10 mouse cellular contexts compared by ENCODE assay signal in the genomic region with DNA sequence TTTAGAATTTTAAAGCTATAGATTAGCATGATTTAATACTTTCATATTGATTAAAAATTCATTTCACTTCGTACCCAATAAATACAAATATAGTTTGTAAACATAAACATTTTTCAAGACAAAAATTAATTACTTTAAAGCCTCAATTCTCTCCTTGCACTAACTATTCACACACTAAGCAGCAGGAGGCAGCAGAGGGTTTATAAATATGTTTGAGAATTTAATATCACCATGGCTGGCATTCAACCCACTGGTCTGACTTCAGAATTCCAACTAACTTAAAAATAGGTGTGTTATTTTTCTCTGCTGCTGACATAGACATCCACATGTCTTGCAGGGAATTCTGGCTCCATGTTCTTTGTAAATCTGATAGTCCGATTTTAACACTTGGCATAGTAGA. TPM values are rescaled to one million over a fixed set of nuclear protein-coding genes. Genes with fewer than 3 reads are reported as not detected.
DNase-seq lines count a peak whose midpoint lies in the region; ATAC-seq and TF ChIP-seq lines count a peak whose summit lies in the region.
"Had no signal": no experiment of that assay in that cellular context is flagged by ENCODE, and none has a peak within 500 bp of the region (broad histone marks: within the 10 kb centered on the region; RNA-seq: fewer than 3 reads in every experiment).

No protein-coding gene starts in this region.

- H3K4me3 ChIP-seq in heart, postnatal 0 days (ENCODE audit: low read depth, low read length) = no peak overlapping the region
- H3K4me3 ChIP-seq in heart, embryonic 10.5 days = no peak overlapping the region
- no peak overlapping the region for H3K4me3 ChIP-seq in thymus, adult 2 months (ENCODE audit: control insufficient read depth, insufficient read depth, low read length)
- no peak overlapping the region for H3K4me3 ChIP-seq in embryonic facial prominence, embryonic 11.5 days (ENCODE audit: low read depth, low read length)
- H3K4me3 ChIP-seq in stomach, postnatal 0 days (ENCODE audit: low read depth, low read length) = no peak overlapping the region
- H3K4me3 ChIP-seq: megakaryocyte, embryonic 14.5 days had no signal

- peak; percentile 87 for DNase-seq in heart, postnatal 0 days (ENCODE audit: low spot score)
- no peak for DNase-seq in heart, embryonic 10.5 days (ENCODE audit: low spot score)
- DNase-seq in thymus, adult 2 months = peak; percentile 29
- no peak for DNase-seq in thymus, adult 18-20 months
- peak; percentile 78 for DNase-seq in embryonic facial prominence, embryonic 11.5 days (ENCODE audit: low spot score)
- DNase-seq in left cerebral cortex, postnatal 4 days = peak; percentile 25
- peak; percentile 43 for DNase-seq in stomach, postnatal 0 days (ENCODE audit: low spot score)
- no peak for DNase-seq in spleen, postnatal 4 days (ENCODE audit: low spot score in 2 of 2)

- H3K4me2 ChIP-seq in heart, postnatal 0 days (ENCODE audit: low read depth, low read length) = no peak overlapping the region
- H3K4me2 ChIP-seq in embryonic facial prominence, embryonic 11.5 days (ENCODE audit: low read depth, low read length) = no peak overlapping the region
- H3K4me2 ChIP-seq in stomach, postnatal 0 days (replicated peaks; ENCODE audit: low read depth) = no peak overlapping the region

- no peak overlapping the region for H3K27ac ChIP-seq in heart, postnatal 0 days (ENCODE audit: low read depth)
- H3K27ac ChIP-seq in heart, embryonic 10.5 days = no peak overlapping the region
- no peak overlapping the region for H3K27ac ChIP-seq in thymus, adult 2 months (ENCODE audit: control insufficient read depth, insufficient read depth, low read length)
- no peak overlapping the region for H3K27ac ChIP-seq in embryonic facial prominence, embryonic 11.5 days (replicated peaks; ENCODE audit: low read depth, low read length)
- no peak overlapping the region for H3K27ac ChIP-seq in stomach, postnatal 0 days (replicated peaks)

- intact Hi-C loops in left cerebral cortex, postnatal 4 days (cut with DNase I) = loop anchor here (5.0 to 10.0 kb wide), 2 partner anchors 163 to 386 kb away; no protein-coding TSS in a partner anchor

- no peak for TF ChIP-seq EP300 in heart, postnatal 0 days (IDR thresholded peaks at IDR 0.05; ENCODE audit: low read depth)
- TF ChIP-seq EP300 in stomach, postnatal 0 days (optimal IDR thresholded peaks at IDR 0.05) = no peak

- no peaks in the 10 kb centered on the region for H3K27me3 ChIP-seq in heart, postnatal 0 days (ENCODE audit: control insufficient read depth, insufficient read depth, low read length)
- H3K27me3 ChIP-seq in heart, embryonic 10.5 days (ENCODE audit: insufficient read depth, poor library complexity, severe bottlenecking) = no peaks in the 10 kb centered on the region
- H3K27me3 ChIP-seq in thymus, adult 2 months (ENCODE audit: control insufficient read depth, insufficient read depth, low read length) = no peaks in the 10 kb centered on the region
- no peaks in the 10 kb centered on the region for H3K27me3 ChIP-seq in embryonic facial prominence, embryonic 11.5 days (ENCODE audit: control insufficient read depth, insufficient read depth, low read length)
- no peaks in the 10 kb centered on the region for H3K27me3 ChIP-seq in stomach, postnatal 0 days (ENCODE audit: control insufficient read depth, insufficient read depth, low read length)
- H3K27me3 ChIP-seq: megakaryocyte, embryonic 14.5 days had no signal

- 0 out of 2 replicates have a peak, but pooled peaks cover 11% of the 10 kb centered on the region for H3K4me1 ChIP-seq in heart, postnatal 0 days (ENCODE audit: control insufficient read depth, insufficient read depth)
- peaks cover 7% of the 10 kb centered on the region for H3K4me1 ChIP-seq in heart, embryonic 10.5 days
- no peaks in the 10 kb centered on the region for H3K4me1 ChIP-seq in thymus, adult 2 months (replicated peaks; ENCODE audit: control insufficient read depth, insufficient read depth, low read length)
- H3K4me1 ChIP-seq in embryonic facial prominence, embryonic 11.5 days (ENCODE audit: control insufficient read depth, insufficient read depth, low read length) = no peaks in the 10 kb centered on the region
- no peaks in the 10 kb centered on the region for H3K4me1 ChIP-seq in stomach, postnatal 0 days (replicated peaks; ENCODE audit: control insufficient read depth, insufficient read depth)

- 35% methylated on average over 2 of the region's 2 CpGs for WGBS in heart, postnatal 0 days
- WGBS in heart, embryonic 10.5 days = 76% methylated on average over 2 of the region's 2 CpGs
- 88% methylated on average over 2 of the region's 2 CpGs for WGBS in thymus, adult 2 months
- WGBS in embryonic facial prominence, embryonic 11.5 days = 75% methylated on average over 2 of the region's 2 CpGs
- WGBS in stomach, postnatal 0 days = 77% methylated on average over 2 of the region's 2 CpGs

- peak; percentile 47; the same call in 1 of the 2 replicates for ATAC-seq in heart, postnatal 0 days (ENCODE audit: insufficient read depth, low read depth)
- ATAC-seq in embryonic facial prominence, embryonic 11.5 days (replicated peaks; ENCODE audit: insufficient number of reproducible peaks, low FRiP score, low TSS enrichment, low read depth) = no peak
- ATAC-seq in stomach, postnatal 0 days (ENCODE audit: low FRiP score, low TSS enrichment) = no peak

- no peak overlapping the region for H3K9ac ChIP-seq in heart, postnatal 0 days (replicated peaks; ENCODE audit: low read depth, low read length)
- no peak overlapping the region for H3K9ac ChIP-seq in embryonic facial prominence, embryonic 11.5 days (replicated peaks; ENCODE audit: low read length)
- no peak overlapping the region for H3K9ac ChIP-seq in stomach, postnatal 0 days (ENCODE audit: low read length)

- H3K9me3 ChIP-seq in heart, postnatal 0 days (replicated peaks; ENCODE audit: control insufficient read depth, low read length) = no peaks in the 10 kb centered on the region
- H3K9me3 ChIP-seq in heart, embryonic 10.5 days = no peaks in the 10 kb centered on the region
- H3K9me3 ChIP-seq in embryonic facial prominence, embryonic 11.5 days (replicated peaks; ENCODE audit: control insufficient read depth, low read length) = no peaks in the 10 kb centered on the region
- no peaks in the 10 kb centered on the region for H3K9me3 ChIP-seq in stomach, postnatal 0 days (ENCODE audit: control insufficient read depth, low read length)
- H3K9me3 ChIP-seq: megakaryocyte, embryonic 14.5 days had no signal

- TF ChIP-seq CTCF in heart, postnatal 0 days (IDR thresholded peaks at IDR 0.05; ENCODE audit: low read depth) = peak; percentile 65
- no peak for TF ChIP-seq CTCF in thymus, adult 2 months (IDR thresholded peaks at IDR 0.05; ENCODE audit: borderline replicate concordance, control insufficient read depth, extremely low read depth, insufficient read depth, low read length, poor library complexity)
- peak; percentile 75 for TF ChIP-seq CTCF in stomach, postnatal 0 days (IDR thresholded peaks at IDR 0.05; ENCODE audit: low read depth)

- no peaks in the 10 kb centered on the region for H3K36me3 ChIP-seq in heart, postnatal 0 days (replicated peaks; ENCODE audit: control insufficient read depth, insufficient read depth, low read length)
- peaks cover 10% of the 10 kb centered on the region; the same call in 1 of the 2 replicates for H3K36me3 ChIP-seq in heart, embryonic 10.5 days
- H3K36me3 ChIP-seq in thymus, adult 2 months (ENCODE audit: control insufficient read depth, insufficient read depth, low read length) = no peaks in the 10 kb centered on the region
- H3K36me3 ChIP-seq in embryonic facial prominence, embryonic 11.5 days (replicated peaks; ENCODE audit: control insufficient read depth, insufficient read depth, low read depth, low read length) = no peaks in the 10 kb centered on the region
- peaks cover 3% of the 10 kb centered on the region; the same call in 1 of the 2 replicates for H3K36me3 ChIP-seq in stomach, postnatal 0 days (ENCODE audit: control insufficient read depth, insufficient read depth, low read length)

- no peak for TF ChIP-seq POLR2A in thymus, adult 2 months (IDR thresholded peaks at IDR 0.05; ENCODE audit: control insufficient read depth, extremely low read depth, insufficient read depth, low read length, poor library complexity)

RNA-seq across cellular contexts. Expression of gene 1810037I17Rik, which starts 15.2 kb away (rescaled TPM):
- total RNA-seq in heart, postnatal 0 days (2014; rRNA removed; ENCODE audit: low replicate concordance) = 38.5 and 61.3 TPM in 2 replicates
- polyA plus RNA-seq in heart, postnatal 0 days (2015; fragmentation: Nextera tagmentation; extraction: Ambion mirVana) = 112 and 123 TPM in 2 replicates
- 123 and 136 TPM in 2 replicates for polyA plus RNA-seq in heart, embryonic 10.5 days (2016; fragmentation: Nextera tagmentation; extraction: Ambion mirVana)
- polyA plus RNA-seq in thymus, adult 2 months (2012; rRNA removed) = 27.1 and 35.8 TPM in 2 replicates
- polyA plus RNA-seq in embryonic facial prominence, embryonic 11.5 days (2014; fragmentation: Nextera tagmentation; extraction: Ambion mirVana) = 81.4 and 88.3 TPM in 2 replicates
- 10 to 100 TPM; 35.7 to 38.0 TPM for total RNA-seq in left cerebral cortex, postnatal 4 days (2021)
- 385 and 409 TPM in 2 replicates for polyA plus RNA-seq in stomach, postnatal 0 days (2015; fragmentation: Nextera tagmentation; extraction: Ambion mirVana)

RNA-seq across cellular contexts. Expression of gene Gm10959, which starts 20.1 kb away (rescaled TPM):
- not detected in 2 replicates for total RNA-seq in heart, postnatal 0 days (2014; rRNA removed; ENCODE audit: low replicate concordance)
- not detected in 2 replicates for polyA plus RNA-seq in heart, postnatal 0 days (2015; fragmentation: Nextera tagmentation; extraction: Ambion mirVana)
- polyA plus RNA-seq in heart, embryonic 10.5 days (2016; fragmentation: Nextera tagmentation; extraction: Ambion mirVana) = not detected in 2 replicates
- not detected in 2 replicates for polyA plus RNA-seq in thymus, adult 2 months (2012; rRNA removed)
- polyA plus RNA-seq in embryonic facial prominence, embryonic 11.5 days (2014; fragmentation: Nextera tagmentation; extraction: Ambion mirVana) = not detected in 2 replicates
- total RNA-seq in left cerebral cortex, postnatal 4 days (2021) = not detected
- polyA plus RNA-seq in stomach, postnatal 0 days (2015; fragmentation: Nextera tagmentation; extraction: Ambion mirVana) = not detected in 2 replicates
- polyA plus RNA-seq: heart, embryonic 14.5 days had no signal

RNA-seq across cellular contexts. Expression of gene Fabp2, which starts 44.3 kb away (rescaled TPM):
- not detected in 2 replicates for total RNA-seq in heart, postnatal 0 days (2014; rRNA removed; ENCODE audit: low replicate concordance)
- not detected in 2 replicates for polyA plus RNA-seq in heart, postnatal 0 days (2015; fragmentation: Nextera tagmentation; extraction: Ambion mirVana)
- polyA plus RNA-seq in heart, embryonic 10.5 days (2016; fragmentation: Nextera tagmentation; extraction: Ambion mirVana) = 0.41 TPM in 1 of 2 replicates, not detected in the other
- polyA plus RNA-seq in thymus, adult 2 months (2012; rRNA removed) = 0.18 TPM in 1 of 2 replicates, not detected in the other
- polyA plus RNA-seq in embryonic facial prominence, embryonic 11.5 days (2014; fragmentation: Nextera tagmentation; extraction: Ambion mirVana) = not detected in 2 replicates
- total RNA-seq in left cerebral cortex, postnatal 4 days (2021) = not detected
- 18.2 and 21.5 TPM in 2 replicates for polyA plus RNA-seq in stomach, postnatal 0 days (2015; fragmentation: Nextera tagmentation; extraction: Ambion mirVana)
- polyA plus RNA-seq: heart, embryonic 14.5 days had no signal

RNA-seq across cellular contexts. Expression of gene Usp53, which starts 45.1 kb away (rescaled TPM):
- 7.3 and 10.0 TPM in 2 replicates for total RNA-seq in heart, postnatal 0 days (2014; rRNA removed; ENCODE audit: low replicate concordance)
- polyA plus RNA-seq in heart, postnatal 0 days (2015; fragmentation: Nextera tagmentation; extraction: Ambion mirVana) = 5.9 and 7.4 TPM in 2 replicates
- polyA plus RNA-seq in heart, embryonic 10.5 days (2016; fragmentation: Nextera tagmentation; extraction: Ambion mirVana) = 9.9 and 10.7 TPM in 2 replicates
- 1.4 and 2.3 TPM in 2 replicates for polyA plus RNA-seq in thymus, adult 2 months (2012; rRNA removed)
- polyA plus RNA-seq in embryonic facial prominence, embryonic 11.5 days (2014; fragmentation: Nextera tagmentation; extraction: Ambion mirVana) = 4.8 and 5.3 TPM in 2 replicates
- total RNA-seq in left cerebral cortex, postnatal 4 days (2021) = 10 to 100 TPM; 17.8 to 19.0 TPM
- polyA plus RNA-seq in stomach, postnatal 0 days (2015; fragmentation: Nextera tagmentation; extraction: Ambion mirVana) = 24.2 and 27.8 TPM in 2 replicates

Comparison
In these comparisons a context has a peak if more than half of its experiments do, and no peak if none do; other contexts are left out.
1. DNase-seq: peak in heart, postnatal 0 days (single experiment), thymus, adult 2 months (single experiment), embryonic facial prominence, embryonic 11.5 days (single experiment), left cerebral cortex, postnatal 4 days (single experiment) and stomach, postnatal 0 days (single experiment); none in heart, embryonic 10.5 days (single experiment), thymus, adult 18-20 months (0 of 2) and spleen, postnatal 4 days (0 of 2).
2. RNA of gene Fabp2, which starts 44.3 kb away (polyA plus RNA-seq): 18.2 to 21.5 TPM in stomach, postnatal 0 days; 0.41 TPM in heart, embryonic 10.5 days, 0.18 TPM in thymus, adult 2 months, not detected in heart, postnatal 0 days and not detected in embryonic facial prominence, embryonic 11.5 days; every median in the first group is over 10 times any median in the second.